Mouse (Mus musculus) kidney, postnatal 14 days (tissue): ENCODE results near the gene Slc35e4.
"Not testable (repeated sequence)": the region's sequence is repeated elsewhere in the genome, so short reads cannot be mapped to it uniquely, and the experiment has no call there.

Experiments used
- DNase-seq: peaks from one replicate; pipeline ENCODE4 v3.0.0; 2022; ENCODE audit warnings: mixed read lengths

The Slc35e4 gene

DNA sequence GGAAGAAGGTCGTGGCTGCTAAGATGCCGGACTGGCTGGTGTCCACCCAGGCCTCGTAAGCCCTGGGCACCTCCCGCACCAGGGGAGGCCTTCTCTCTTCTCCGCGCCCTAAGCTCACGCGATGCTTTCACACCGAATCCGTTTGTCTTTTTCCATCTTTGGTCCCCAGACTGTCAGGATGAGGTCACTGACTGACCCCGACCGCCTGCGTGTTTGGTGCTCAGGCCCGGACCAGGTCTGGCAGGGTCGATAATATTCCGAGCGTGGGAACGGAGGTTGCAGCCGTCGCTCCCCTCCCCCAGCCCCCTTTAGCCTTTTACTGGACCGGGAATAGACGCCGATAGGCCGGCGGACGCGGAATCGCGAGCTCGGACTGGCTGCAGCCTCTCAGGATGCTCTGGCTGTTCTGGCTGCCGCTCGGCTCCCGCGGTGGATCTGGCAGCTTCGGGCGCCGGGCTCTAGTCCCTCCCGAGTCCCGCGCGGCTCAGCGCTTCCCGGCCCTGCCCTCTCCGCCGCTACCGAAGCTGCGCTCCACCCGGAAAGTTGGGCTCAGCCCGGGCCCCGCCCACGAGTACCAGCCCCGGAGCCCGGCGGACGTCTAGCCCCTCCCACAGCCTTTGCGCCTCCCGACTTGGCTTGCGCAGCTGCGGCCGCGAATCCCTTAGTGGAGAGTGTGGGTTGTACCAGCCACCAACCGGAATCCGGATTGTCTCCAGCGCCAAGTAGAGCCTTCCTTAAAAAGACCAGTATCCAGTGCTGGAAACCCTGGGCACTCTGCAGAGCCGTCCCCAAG lies 952 bp downstream of the Slc35e4 start:
- peak; percentile 95 for DNase-seq

DNA sequence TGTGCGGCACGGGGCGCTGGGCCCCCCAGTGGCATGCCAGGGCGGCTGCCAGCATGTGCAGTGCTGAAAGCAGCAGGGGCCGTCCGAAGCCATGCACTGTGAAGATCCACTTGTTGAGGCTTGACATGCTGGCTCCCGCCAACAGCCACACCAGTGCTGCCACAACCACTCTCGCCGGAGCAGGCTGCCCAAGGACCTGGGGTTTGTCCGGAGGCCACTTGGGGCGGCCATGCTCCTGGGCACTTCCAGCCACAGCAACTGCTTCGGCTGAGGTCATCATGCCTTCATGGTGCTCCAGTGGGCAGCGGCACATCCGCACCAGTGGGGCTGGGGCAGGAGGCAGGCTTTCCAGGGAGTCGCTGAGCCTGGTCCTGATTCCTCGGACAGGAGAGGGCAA lies 1.6 kb downstream of the Slc35e4 start:
- DNase-seq, result peak; percentile 44

DNA sequence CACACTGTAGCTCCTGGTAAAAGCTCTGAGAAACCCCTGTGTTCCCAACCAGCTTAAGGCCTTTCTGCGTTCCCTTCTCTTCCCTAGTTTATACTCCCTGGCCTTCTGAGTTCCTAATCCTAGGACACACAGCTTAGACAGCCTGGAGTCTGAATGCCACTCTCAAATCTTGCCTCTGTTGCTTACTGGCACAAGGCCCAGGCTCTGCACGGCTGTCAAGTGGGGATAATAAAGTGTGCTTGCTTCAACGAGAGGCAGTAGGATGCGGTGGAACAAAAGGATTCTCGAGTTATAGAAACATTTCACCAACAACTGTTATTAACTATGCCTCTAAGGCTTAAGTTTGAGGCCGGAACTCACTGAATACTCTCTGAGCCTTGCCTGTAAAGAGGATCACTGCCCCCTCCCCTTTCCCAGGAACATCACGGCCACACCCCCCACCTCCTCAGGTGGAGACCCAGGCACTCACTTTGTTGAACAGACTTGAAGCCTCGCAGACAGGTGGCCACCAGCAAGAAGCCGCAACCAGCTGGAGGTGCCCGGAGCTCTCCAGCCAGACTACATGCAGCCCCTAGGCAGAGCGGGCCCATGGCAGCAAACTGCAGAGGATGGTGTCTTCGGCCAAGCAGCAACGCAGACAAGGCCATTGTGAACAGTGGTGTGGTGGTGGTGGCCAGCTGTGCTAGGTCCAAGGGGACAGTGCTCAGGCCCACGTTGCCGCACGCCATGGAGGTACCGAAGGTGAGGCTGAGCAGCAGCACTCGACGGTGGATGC lies 2.2 kb downstream of the Slc35e4 start:
- DNase-seq, result no peak

DNA sequence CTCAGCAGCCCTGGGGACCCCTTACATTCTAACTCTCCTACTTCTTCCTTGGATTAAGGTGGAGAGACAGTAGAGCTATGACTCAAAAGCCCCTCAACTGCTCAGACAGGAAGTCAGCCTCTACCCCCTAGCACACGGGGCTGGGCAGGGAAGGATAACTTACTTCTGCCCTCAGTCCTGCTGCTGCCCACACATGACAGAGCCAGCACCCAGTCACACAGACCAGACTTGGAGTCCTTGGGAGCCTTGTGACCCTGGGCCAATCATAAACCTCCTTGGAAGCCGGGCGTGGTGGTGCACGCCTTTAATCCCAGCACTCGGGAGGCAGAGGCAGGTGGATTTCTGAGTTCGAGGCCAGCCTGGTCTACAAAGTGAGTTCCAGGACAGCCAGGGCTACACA lies 3.0 kb downstream of the Slc35e4 start:
- DNase-seq, result not testable (repeated sequence)

DNA sequence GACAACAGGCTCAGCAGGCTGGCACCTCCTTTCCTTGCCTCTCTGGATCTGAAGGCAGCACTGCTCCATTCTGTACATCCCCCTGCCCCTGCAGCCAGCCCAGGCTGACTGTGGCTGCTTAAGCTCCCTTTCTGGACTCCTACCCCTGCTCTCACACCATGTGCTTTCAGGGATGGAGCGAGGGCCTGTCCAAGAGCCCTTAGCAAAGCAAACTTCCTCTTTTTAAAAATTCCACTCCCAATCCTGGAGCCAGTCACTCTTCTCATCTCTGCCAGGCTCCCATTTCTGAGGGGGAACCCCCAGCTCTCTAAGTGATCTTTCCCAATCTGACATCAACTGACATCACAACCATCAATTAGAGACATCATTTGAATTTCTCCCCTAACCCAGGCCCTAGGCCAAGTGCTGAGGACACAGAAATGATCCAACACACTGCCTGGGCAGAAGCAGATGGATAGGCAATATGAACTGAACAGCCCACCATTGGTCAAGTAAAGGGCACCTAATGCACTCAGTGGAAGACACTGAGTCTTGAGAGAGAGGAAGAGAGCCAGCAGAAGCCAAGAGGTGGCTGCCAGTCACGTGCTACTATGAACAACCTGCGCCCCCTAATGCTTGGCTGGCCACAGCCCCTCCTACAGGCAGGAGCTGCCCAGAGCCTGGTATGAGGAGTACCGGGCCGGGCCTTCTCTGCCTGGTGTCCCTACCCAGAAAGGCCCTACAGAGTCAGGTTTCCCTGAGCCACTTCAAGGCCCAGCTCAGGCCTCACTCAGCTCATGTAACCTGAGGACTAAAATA lies 3.8 kb downstream of the Slc35e4 start:
- no peak for DNase-seq

DNA sequence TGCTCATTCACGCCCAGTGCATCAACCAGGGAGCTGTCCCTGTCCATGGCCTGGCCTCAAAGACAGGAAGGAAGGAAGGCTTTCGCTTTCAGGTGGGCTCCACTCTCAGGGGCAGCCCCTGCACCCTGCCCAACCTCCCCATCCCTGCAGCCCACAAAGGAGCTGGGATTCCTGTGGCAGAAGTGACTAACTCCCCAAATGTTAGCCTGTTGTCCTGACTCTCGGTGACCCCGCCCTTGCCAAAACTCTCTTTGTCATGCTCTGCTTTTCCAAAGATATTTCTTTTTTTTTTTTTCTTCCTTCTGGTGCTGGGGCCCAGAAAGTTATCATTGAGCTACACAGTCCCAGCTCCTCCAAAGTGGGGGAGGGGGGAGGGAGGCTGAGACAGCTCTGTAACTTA lies 5.2 kb downstream of the Slc35e4 start:
- DNase-seq, result no peak

DNA sequence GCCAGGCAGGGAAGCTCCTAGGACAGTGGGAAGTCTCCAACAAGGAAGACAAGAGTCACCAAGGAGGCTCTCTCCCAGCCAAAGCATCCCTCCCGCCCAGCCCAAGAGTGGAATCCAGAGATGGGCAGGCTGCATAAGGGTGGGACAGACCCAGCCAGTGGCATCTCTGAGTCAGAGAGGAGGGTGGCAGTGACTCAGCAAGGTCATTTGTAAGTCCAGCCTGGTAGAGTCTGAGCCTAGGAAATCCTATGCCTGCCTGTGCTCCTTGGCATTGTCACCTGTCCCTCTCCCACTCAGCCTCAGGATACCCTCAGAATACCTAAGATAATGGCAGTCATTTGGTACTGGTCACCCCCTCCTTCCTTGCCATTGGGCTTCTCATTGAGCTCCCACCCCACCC lies 9.0 kb downstream of the Slc35e4 start:
- DNase-seq, result no peak

DNA sequence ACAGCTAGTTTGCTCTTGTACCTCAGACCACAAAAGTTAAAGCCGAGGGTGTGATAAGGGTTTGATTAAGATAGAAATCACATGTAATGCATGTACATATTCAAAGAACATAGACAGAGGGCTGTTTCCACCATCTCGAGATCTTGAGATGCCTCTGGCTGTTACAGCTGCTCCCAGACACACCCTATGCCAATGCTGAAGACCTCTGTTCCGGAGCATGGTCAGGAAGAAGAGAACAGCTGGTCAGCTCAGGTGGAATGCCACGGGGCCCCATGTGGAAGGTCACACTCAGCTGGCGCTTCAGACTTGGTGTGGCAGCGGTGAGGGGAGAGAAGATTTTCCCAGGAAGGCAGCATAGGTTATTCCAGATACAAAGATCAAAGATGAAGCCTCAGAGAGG lies 9.8 kb downstream of the Slc35e4 start:
- DNase-seq, result no peak

DNA sequence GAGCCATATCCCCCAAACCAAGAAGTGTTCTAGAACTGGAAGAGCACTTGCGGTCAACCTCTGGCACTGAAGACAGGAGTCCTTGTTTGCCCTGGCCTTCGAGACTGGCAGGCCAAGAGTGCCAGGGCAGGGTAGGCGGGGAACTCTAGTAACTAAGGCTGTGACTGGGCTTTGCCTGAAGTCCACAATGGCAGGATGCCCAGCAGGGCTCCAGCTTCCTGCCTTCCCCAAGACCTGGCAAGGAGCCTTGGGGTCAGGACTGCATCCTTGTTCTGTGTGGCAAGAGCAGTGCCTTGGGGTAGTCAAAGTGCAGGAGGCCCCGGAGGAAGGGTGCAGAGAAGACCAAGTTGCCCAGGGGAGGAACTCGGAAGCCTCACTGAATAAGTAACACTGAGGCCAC lies 11.4 kb downstream of the Slc35e4 start:
- peak; percentile 93 for DNase-seq

DNA sequence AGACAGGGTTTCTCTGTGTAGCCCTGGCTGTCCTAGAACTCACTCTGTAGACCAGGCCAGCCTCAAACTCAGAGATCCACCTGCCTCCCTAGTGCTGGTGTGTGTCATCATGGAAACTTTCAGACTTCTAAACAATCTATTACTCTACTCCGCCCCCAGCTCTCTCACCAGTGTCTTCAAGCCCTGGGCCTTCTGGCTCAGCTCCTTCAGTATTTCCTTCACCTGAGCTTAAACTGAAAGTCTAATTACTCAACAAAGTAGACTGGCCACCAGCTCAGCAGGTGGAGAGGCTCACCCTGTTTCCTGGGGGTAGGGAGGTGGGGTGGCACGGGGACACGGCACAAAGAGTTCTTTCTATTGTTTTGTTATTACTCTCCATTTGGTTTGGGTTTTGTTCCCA lies 11.9 kb downstream of the Slc35e4 start:
- DNase-seq, result no peak

DNA sequence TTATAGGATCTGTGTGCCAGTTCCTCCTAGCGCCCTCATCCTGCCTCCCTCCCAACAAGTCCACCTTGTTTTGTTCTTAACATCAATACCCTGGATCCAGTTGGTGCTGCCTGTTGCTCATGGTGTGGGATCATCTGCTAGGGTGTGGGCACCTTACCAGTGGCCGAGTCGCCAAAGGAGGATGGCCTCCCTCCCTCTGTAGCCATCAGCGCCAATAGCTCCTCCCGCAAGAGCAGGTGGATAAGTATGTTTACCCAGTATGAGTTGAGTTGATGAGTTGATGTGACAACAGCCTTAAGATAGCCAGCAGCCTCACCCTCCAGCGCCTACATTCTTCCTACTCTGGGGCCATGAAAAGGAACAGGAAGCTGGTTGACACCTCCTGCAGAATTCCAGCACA lies 14.2 kb downstream of the Slc35e4 start:
- DNase-seq, result no peak

DNA sequence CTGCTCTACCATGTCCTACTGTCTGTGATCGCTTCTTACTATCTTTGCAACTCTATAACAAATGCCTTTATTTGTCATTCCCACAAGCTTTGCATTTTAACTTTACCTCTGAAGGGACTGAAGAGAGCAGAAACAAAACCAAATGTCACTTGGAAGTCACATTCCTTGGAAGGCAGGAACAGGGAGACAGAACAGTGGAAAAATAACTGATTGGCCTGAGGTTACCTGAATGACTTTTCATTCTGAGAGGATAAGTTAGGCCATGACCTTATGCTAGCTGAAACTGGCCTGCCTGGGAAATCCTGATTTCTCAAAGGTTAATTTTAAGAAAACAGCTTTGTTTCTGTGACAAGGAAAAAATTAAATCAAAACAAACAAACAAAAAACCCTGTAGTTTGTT lies 18.5 kb downstream of the Slc35e4 start:
- DNase-seq, result no peak

DNA sequence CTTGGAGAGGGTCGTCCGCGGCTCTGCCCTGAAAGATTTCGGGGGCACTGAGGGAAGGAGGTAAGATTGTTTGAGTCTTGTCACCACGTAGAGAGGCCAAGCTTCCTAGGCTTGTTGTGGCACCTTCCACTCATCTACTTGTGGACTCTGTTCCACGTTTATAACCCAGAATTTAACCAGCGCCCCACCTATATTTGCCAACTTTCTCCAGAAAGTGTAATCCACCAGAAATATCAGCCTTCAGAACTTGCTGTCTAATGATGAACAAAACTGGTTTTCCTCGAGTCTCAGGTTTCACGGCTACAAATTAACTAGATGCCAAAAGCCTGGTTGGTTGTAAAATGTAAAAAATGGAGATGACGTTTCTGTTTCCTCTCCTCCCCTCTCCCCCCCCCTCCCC lies 19.0 kb downstream of the Slc35e4 start:
- DNase-seq, result no peak

DNA sequence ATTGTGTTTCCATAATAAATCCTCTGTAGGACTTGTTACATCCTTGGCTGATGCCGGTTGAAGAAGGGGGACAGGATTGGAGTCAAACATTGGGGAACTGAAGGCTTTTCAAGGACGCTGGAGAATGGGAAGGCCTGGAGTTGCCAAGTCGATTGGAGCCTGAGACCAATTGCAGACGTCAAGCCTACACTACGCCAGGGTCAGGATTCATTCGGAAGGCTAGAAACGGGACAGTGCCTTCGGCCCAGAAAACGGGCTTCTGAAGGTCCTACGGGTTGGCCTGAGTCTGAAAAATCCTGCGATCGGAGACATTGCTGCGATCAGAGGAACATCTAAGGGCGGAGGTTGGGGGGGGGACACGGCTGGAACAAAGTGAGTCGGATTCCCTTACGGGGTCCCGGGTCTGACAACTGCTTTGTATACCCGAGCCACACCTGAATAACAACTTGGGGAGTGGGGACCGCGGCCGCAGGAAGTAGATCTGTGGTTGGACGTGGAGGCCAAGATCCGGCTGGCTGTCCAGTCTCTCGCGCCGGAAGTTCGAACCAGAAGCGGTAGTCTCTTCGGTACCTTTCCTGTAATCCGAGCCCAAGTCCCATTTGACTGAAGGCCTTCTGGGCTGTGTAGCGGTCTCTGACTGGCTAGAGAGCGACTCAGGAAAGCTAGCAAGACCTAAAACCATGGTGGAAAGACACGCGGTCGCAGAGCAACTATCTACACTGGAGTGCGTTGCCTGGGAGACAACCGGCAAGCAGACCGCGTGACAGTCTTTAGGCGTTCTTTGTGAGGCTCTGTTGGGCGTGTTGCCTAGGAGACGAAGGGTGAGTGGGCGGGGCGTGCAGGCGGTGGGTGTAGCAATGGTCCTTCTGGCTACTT lies 19.8 kb downstream of the Slc35e4 start, which contains the start of the genes 4921536K21Rik and Dusp18:
4921536K21Rik (minus strand) TSS at position 693 of the 876 bp plus-strand sequence.
Dusp18 (plus strand) TSS at position 835 of the 876 bp plus-strand sequence.
- peak; percentile 95 for DNase-seq

DNA sequence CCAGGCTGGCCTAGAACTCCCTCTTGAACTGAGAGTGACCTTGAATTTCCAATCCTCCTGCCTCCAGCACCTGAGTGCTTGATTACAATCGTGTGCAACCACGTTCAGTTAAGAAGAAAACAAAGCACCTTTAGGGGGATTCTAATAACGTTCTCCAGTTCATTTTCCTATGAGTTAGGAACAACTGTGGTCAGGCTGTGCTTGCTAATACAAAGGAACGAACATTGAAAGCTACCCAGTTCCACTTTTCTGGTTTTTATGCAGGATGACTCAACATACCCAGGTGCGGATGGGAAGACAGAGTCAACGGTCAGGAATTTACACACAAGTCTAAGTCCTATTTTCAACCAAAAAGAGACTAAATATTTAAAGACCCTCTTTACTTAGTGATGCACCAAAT lies 20.5 kb downstream of the Slc35e4 start:
- DNase-seq, result no peak

DNA sequence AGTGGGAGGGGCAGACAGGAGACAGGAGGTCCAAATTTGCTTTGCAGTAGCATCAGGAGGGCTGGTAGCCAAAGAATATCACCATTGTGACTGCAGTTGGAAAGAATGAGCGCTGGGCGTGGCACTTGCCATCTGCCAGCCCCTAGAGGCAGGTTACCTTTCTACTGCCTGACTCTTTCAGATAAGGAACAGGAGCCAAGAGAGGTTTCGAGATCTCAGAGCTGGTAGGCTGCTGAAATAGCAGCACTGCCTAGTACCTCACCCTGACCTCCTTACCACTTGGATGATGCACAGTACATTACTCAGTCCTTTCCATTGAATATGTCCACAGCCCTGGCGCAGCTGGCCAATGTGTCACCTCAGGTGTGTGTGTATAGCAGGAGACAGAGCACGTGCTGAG lies 27.1 kb downstream of the Slc35e4 start:
- no peak for DNase-seq

DNA sequence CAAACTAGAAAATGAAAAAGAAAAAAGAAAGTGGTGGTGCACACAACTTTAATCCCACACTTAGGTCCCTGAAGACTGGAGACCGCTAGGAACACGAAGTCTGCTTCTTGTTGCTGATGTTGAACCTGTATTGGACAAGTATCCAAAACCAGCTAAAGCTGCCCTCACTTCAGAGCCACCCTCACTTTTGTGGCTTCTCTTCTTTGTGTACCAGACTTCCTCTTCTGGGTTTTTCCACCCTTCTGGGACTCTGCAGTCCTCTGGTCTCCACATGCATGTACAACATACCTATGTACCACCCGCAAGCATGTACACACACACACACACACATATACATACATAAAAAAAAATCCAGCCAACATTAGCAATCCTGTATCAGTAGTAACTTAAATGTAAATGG lies 30.8 kb downstream of the Slc35e4 start:
- DNase-seq, result no peak

DNA sequence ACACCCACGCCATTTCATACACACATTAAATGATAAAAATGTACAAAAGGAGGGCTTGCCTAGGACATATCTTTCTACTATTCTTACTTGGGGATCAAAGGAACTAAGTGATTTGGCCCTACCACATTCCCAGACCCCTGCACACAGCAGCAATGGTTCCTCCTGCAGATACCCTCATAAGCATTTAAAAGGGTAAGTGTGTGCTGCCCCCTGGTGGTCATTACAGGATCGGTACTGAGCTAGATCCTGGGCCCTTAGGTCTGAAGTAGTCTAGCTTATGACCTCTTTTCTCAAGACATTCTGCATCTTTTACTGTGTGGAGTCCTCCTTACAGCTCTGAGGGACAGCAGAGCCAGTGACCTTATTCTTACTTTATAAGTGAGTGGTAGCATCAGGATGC lies 34.6 kb downstream of the Slc35e4 start:
- DNase-seq, result peak; percentile 76

DNA sequence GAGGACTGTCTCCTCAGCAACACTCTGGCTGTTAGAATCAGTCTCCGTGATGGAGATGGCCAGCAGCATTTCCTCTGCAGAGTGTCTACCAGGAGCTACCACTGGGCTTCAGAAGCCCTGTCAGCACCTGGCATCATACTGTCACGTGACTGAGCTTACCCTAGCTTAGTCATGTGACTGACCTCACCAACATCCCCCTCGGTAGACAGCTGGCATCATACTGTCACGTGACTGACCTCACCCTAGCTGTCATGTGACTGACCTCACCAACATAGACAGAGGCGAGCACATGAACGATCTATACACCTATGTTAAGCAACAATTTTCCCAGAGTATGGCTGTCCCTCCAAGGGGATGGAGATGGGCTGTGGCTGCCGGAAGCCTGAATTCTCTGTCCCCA lies 35.8 kb downstream of the Slc35e4 start:
- DNase-seq, result no peak

DNA sequence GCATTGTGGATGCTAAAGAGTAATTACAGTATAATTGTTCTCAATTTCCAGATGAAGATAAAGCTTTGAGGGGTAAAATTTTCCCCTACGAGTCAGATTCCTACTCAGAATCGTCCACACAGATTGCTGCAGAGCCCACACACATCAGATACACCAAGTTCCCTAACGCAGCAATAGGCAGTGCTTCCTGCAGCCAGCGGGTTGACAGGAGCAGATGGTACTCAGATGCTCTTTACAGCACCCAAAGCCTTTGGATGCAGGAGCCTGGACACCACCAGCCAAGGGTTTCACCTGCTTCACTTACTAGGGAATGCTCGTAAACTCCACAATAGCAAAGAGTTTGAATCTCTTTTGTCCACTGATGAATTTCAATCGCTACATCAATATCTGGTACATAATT lies 38.0 kb downstream of the Slc35e4 start:
- DNase-seq, result no peak

DNA sequence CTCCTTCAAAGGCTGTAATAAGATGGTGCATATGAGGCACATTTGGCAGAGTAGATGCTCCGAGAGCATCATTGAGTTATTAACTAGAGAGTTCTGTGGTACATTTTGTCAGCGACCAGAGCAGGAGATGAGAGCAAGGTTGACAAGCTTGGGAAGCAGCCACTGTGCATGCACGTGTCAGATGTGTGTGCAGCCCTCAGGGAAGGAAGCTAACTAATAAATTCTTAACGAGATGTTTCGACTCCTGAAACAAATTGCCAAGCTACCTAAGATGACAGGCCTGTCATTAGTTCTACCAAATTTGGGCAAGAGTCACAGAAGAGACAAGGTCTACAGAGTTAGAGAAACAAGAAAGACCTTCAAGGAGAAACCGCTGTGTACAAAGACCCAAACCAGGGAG lies 50.1 kb downstream of the Slc35e4 start:
- DNase-seq, result no peak

DNA sequence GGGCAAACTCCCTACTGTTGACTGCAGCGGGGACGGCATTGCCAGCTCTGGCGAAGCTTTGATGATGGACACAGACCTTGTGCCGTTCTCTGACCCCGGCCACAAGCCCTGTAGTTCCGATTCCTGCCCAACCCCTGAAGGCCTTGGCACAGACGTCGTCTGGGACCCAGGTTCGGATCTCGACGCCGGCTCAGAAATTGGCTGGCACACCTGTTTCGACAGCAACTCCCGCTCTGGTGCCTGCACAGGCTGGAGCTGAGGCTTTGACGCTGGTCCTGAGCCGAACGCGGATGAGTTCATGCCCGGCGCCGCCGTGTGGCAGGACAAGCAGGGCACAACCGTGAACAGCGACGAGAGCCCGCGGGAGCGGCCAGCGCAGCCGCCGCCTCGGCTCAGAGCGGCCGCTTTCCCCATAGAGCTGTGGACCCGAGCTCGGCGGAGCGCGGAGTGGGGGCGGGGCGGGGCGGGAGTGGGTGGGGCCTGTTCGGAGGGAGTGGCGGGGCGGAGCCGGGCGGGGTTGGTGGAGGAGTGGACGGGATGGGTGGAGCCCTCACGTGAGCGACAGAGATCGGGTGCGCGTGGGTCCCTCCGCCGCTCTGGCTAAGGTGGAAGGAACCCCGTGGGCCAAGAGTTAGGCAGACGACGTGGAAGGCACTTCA lies 50.9 kb downstream of the Slc35e4 start, which contains the start of gene Osbp2:
Osbp2 (minus strand) TSS at position 450 of the 659 bp plus-strand sequence.
- peak; percentile 83 for DNase-seq
